Mouse (Mus musculus) midbrain, embryonic 13.5 days (tissue): ENCODE measurements around the gene Adgrv1. TPM values are rescaled to one million over a fixed set of nuclear protein-coding genes. Genes with fewer than 3 reads are reported as not detected.
A peak's percentile ranks its signal among the peaks of the same experiment; 100 is the strongest.

Experiments used
- ATAC-seq: fragments of 200-750 bp; cut with Nextera tagmentation; 2 replicates; pipeline ENCODE4 v1.8.0; 2017; ENCODE audit warnings: mild to moderate bottlenecking, moderate TSS enrichment, moderate library complexity
- H3K27ac ChIP-seq: fragments of 300-500 bp; sonication (generic); 2 replicates; pipeline ENCODE4 v1.5.1; 2015; ENCODE audit warnings: inconsistent platforms, mild to moderate bottlenecking, moderate library complexity
- H3K27me3 ChIP-seq: fragments of 300-500 bp; sonication (generic); 2 replicates; pipeline ENCODE4 v1.6.1; 2015; ENCODE audit warnings: mild to moderate bottlenecking, inconsistent platforms
- H3K36me3 ChIP-seq: fragments of 300-500 bp; sonication (generic); 2 replicates; pipeline ENCODE4 v1.6.1; 2015; ENCODE audit warnings: mild to moderate bottlenecking, inconsistent platforms
- H3K4me1 ChIP-seq: fragments of 300-500 bp; sonication (generic); replicated peaks from 2 replicates; pipeline ENCODE4 v1.6.1; 2015; ENCODE audit warnings: inconsistent platforms
- H3K4me2 ChIP-seq: fragments of 300-500 bp; sonication (generic); replicated peaks from 2 replicates; pipeline ENCODE4 v1.6.1; 2015; ENCODE audit warnings: moderate library complexity, mild to moderate bottlenecking, inconsistent platforms
- H3K4me3 ChIP-seq: fragments of 300-500 bp; sonication (generic); replicated peaks from 2 replicates; pipeline ENCODE4 v1.5.1; 2015; ENCODE audit warnings: mild to moderate bottlenecking, inconsistent platforms
- H3K9ac ChIP-seq: fragments of 300-500 bp; sonication (generic); replicated peaks from 2 replicates; pipeline ENCODE4 v1.6.1; 2015; ENCODE audit warnings: mild to moderate bottlenecking, inconsistent platforms
- H3K9me3 ChIP-seq: fragments of 300-500 bp; sonication (generic); 2 replicates; pipeline ENCODE4 v1.6.1; 2016; ENCODE audit warnings: mild to moderate bottlenecking, inconsistent platforms
- WGBS: fragments of 180-500 bp; shearing (Covaris S2); methylation state at CpG from one replicate; pipeline ENCODE4 v1.1.7; 2015; 5-methylcytosine and 5-hydroxymethylcytosine counted together
- polyA plus RNA-seq: library from polyadenylated mRNA; unstranded; fragments of >200 nt; fragmentation: Nextera tagmentation; extraction: Ambion mirVana; gene quantifications from 2 replicates; pipeline ENCODE4 v1.2.1, GENCODE M21; 2015

Gene Adgrv1
- polyA plus RNA-seq, 1 experiment from 2014 or later = 28.5 TPM

- no peak for ATAC-seq
These were observed 523.3 kb downstream of the Adgrv1 start for GRCm38 (mm10) chr13:81109676-81110075.

GRCm38 (mm10) chr13:81108526-81109302, 524.2 kb downstream of the Adgrv1 start:
- 83% methylated on average over 8 of the region's 8 CpGs for WGBS
- H3K27ac ChIP-seq = no peak overlapping the region
- H3K9ac ChIP-seq = no peak overlapping the region
- H3K4me1 ChIP-seq = no peaks in the 10 kb centered on the region
- no peak overlapping the region for H3K4me2 ChIP-seq
- H3K4me3 ChIP-seq = no peak overlapping the region
- H3K27me3 ChIP-seq = no peaks in the 10 kb centered on the region
- no peak for ATAC-seq
- H3K36me3 ChIP-seq = no peaks in the 10 kb centered on the region
- H3K9me3 ChIP-seq = no peaks in the 10 kb centered on the region

More at GRCm38 (mm10) chr13:81109676-81110075, 523.3 kb downstream of the Adgrv1 start:
- H3K27me3 ChIP-seq = no peaks in the 10 kb centered on the region
- no peaks in the 10 kb centered on the region for H3K4me1 ChIP-seq
- no peak overlapping the region for H3K27ac ChIP-seq
- H3K4me2 ChIP-seq = no peak overlapping the region
- WGBS = 84% methylated on average over 6 of the region's 6 CpGs
- H3K9ac ChIP-seq = no peak overlapping the region
- H3K4me3 ChIP-seq = no peak overlapping the region
- no peaks in the 10 kb centered on the region for H3K9me3 ChIP-seq
- no peaks in the 10 kb centered on the region for H3K36me3 ChIP-seq

GRCm38 (mm10) chr13:81107436-81107835, 525.5 kb downstream of the Adgrv1 start:
- H3K4me3 ChIP-seq = no peak overlapping the region
- no peaks in the 10 kb centered on the region for H3K4me1 ChIP-seq
- 70% methylated on average over 5 of the region's 5 CpGs for WGBS
- no peak overlapping the region for H3K27ac ChIP-seq
- no peaks in the 10 kb centered on the region for H3K36me3 ChIP-seq
- no peak overlapping the region for H3K9ac ChIP-seq
- ATAC-seq = no peak
- H3K27me3 ChIP-seq = no peaks in the 10 kb centered on the region
- H3K9me3 ChIP-seq = no peaks in the 10 kb centered on the region
- H3K4me2 ChIP-seq = no peak overlapping the region

- no peak overlapping the region for H3K4me3 ChIP-seq
- ATAC-seq = no peak
- 76% methylated on average over 4 of the region's 4 CpGs for WGBS
These were observed 529.2 kb downstream of the Adgrv1 start for GRCm38 (mm10) chr13:81103794-81104193.

GRCm38 (mm10) chr13:81096424-81096823, 536.5 kb downstream of the Adgrv1 start:
- no peak overlapping the region for H3K27ac ChIP-seq
- peaks cover 7% of the 10 kb centered on the region for H3K36me3 ChIP-seq
- no peaks in the 10 kb centered on the region for H3K9me3 ChIP-seq
- no peaks in the 10 kb centered on the region for H3K27me3 ChIP-seq
- no peaks in the 10 kb centered on the region for H3K4me1 ChIP-seq
- H3K4me3 ChIP-seq = no peak overlapping the region
- 90% methylated on average over 2 of the region's 2 CpGs for WGBS
- H3K9ac ChIP-seq = no peak overlapping the region
- no peak overlapping the region for H3K4me2 ChIP-seq
- no peak for ATAC-seq

More at GRCm38 (mm10) chr13:81103794-81104193, 529.2 kb downstream of the Adgrv1 start:
- no peaks in the 10 kb centered on the region for H3K36me3 ChIP-seq
- H3K27ac ChIP-seq = no peak overlapping the region
- H3K27me3 ChIP-seq = no peaks in the 10 kb centered on the region
- H3K4me2 ChIP-seq = no peak overlapping the region
- no peaks in the 10 kb centered on the region for H3K9me3 ChIP-seq
- H3K9ac ChIP-seq = no peak overlapping the region
- no peaks in the 10 kb centered on the region for H3K4me1 ChIP-seq

GRCm38 (mm10) chr13:81094513-81094912, 538.4 kb downstream of the Adgrv1 start:
- Histone ChIP-seq H3K4me1 (no peaks in the 10 kb centered on the region), H3K27me3 (no peaks in the 10 kb centered on the region), H3K36me3 (peaks cover 7% of the 10 kb centered on the region), H3K27ac (no peak overlapping the region), H3K4me2 (no peak overlapping the region), H3K9me3 (no peaks in the 10 kb centered on the region), H3K9ac (no peak overlapping the region), H3K4me3 (no peak overlapping the region)
- 94% methylated on average over 6 of the region's 6 CpGs for WGBS
- no peak for ATAC-seq

GRCm38 (mm10) chr13:81090051-81090836, 542.7 kb downstream of the Adgrv1 start:
- H3K4me2 ChIP-seq = no peak overlapping the region
- WGBS = 98% methylated on average over 1 of the region's 1 CpGs
- H3K27ac ChIP-seq = no peak overlapping the region
- no peaks in the 10 kb centered on the region for H3K27me3 ChIP-seq
- no peaks in the 10 kb centered on the region for H3K9me3 ChIP-seq
- no peak overlapping the region for H3K9ac ChIP-seq
- H3K36me3 ChIP-seq = no peaks in the 10 kb centered on the region
- H3K4me1 ChIP-seq = no peaks in the 10 kb centered on the region
- ATAC-seq = no peak
- H3K4me3 ChIP-seq = no peak overlapping the region

GRCm38 (mm10) chr13:81086969-81087682, 545.8 kb downstream of the Adgrv1 start:
- Histone ChIP-seq H3K27me3 (no peaks in the 10 kb centered on the region), H3K4me2 (no peak overlapping the region), H3K4me3 (no peak overlapping the region), H3K9me3 (no peaks in the 10 kb centered on the region), H3K36me3 (no peaks in the 10 kb centered on the region), H3K4me1 (no peaks in the 10 kb centered on the region), H3K27ac (no peak overlapping the region), H3K9ac (no peak overlapping the region)
- WGBS = 83% methylated on average over 2 of the region's 2 CpGs
- ATAC-seq = no peak

GRCm38 (mm10) chr13:81072214-81072613, 560.7 kb downstream of the Adgrv1 start:
- H3K27ac ChIP-seq = no peak overlapping the region
- no peak overlapping the region for H3K4me3 ChIP-seq
- no peak overlapping the region for H3K4me2 ChIP-seq
- no peak overlapping the region for H3K9ac ChIP-seq
- 80% methylated on average over 5 of the region's 5 CpGs for WGBS
- no peaks in the 10 kb centered on the region for H3K36me3 ChIP-seq
- H3K4me1 ChIP-seq = no peaks in the 10 kb centered on the region
- no peaks in the 10 kb centered on the region for H3K27me3 ChIP-seq
- no peaks in the 10 kb centered on the region for H3K9me3 ChIP-seq
- ATAC-seq = no peak

- 88% methylated on average over 4 of the region's 4 CpGs for WGBS
- H3K4me2 ChIP-seq = no peak overlapping the region
- no peak for ATAC-seq
- no peaks in the 10 kb centered on the region for H3K9me3 ChIP-seq
- no peaks in the 10 kb centered on the region for H3K27me3 ChIP-seq
- H3K4me3 ChIP-seq = no peak overlapping the region
- H3K9ac ChIP-seq = no peak overlapping the region
- H3K4me1 ChIP-seq = no peaks in the 10 kb centered on the region
- H3K27ac ChIP-seq = no peak overlapping the region
- H3K36me3 ChIP-seq = no peaks in the 10 kb centered on the region
These were observed 581.5 kb downstream of the Adgrv1 start for GRCm38 (mm10) chr13:81051448-81051847.

GRCm38 (mm10) chr13:81050911-81051310, 582.0 kb downstream of the Adgrv1 start:
- H3K27ac ChIP-seq = no peak overlapping the region
- no peak for ATAC-seq
- H3K4me1 ChIP-seq = no peaks in the 10 kb centered on the region
- H3K27me3 ChIP-seq = no peaks in the 10 kb centered on the region
- H3K4me3 ChIP-seq = no peak overlapping the region
- H3K4me2 ChIP-seq = no peak overlapping the region
- no peaks in the 10 kb centered on the region for H3K36me3 ChIP-seq
- 81% methylated on average over 5 of the region's 5 CpGs for WGBS
- H3K9ac ChIP-seq = no peak overlapping the region
- no peaks in the 10 kb centered on the region for H3K9me3 ChIP-seq

GRCm38 (mm10) chr13:81045345-81045744, 587.6 kb downstream of the Adgrv1 start:
- Histone ChIP-seq H3K9ac (no peak overlapping the region), H3K9me3 (no peaks in the 10 kb centered on the region), H3K27me3 (no peaks in the 10 kb centered on the region), H3K27ac (no peak overlapping the region), H3K36me3 (no peaks in the 10 kb centered on the region), H3K4me3 (no peak overlapping the region), H3K4me1 (peaks cover 4% of the 10 kb centered on the region; the same call in 1 of the 2 replicates), H3K4me2 (no peak overlapping the region)
- WGBS = 71% methylated on average over 11 of the region's 11 CpGs
- 0 out of 2 replicates have a peak, but pooled peaks have one; percentile 14 for ATAC-seq
